Mouse (Mus musculus) hindbrain, embryonic 10.5 days (tissue): ENCODE results near the gene Gm7257. TPM values are rescaled to one million over a fixed set of nuclear protein-coding genes. Genes with fewer than 3 reads are reported as not detected.

Source experiments
- DNase-seq: peaks from one replicate; pipeline ENCODE4 v3.0.0-alpha.2; 2017; ENCODE audit warnings: low spot score
- H3K27ac ChIP-seq: fragments of 300-500 bp; sonication (generic); 2 replicates; pipeline ENCODE4 v1.5.1; 2016; ENCODE audit warnings: mild to moderate bottlenecking, moderate library complexity
- H3K27me3 ChIP-seq: fragments of 300-500 bp; sonication (generic); 2 replicates; pipeline ENCODE4 v1.6.1; 2016; ENCODE audit warnings: mild to moderate bottlenecking; ENCODE audit not compliant: poor library complexity, insufficient read depth, severe bottlenecking
- H3K36me3 ChIP-seq: fragments of 300-500 bp; sonication (generic); 2 replicates; pipeline ENCODE4 v1.6.1; 2016; ENCODE audit warnings: mild to moderate bottlenecking, moderate library complexity
- H3K4me1 ChIP-seq: fragments of 300-500 bp; sonication (generic); replicated peaks from 2 replicates; pipeline ENCODE4 v1.6.1; 2016; ENCODE audit warnings: mild to moderate bottlenecking
- H3K4me3 ChIP-seq: fragments of 300-500 bp; sonication (generic); 2 replicates; pipeline ENCODE4 v1.5.1; 2016; ENCODE audit warnings: mild to moderate bottlenecking, moderate library complexity
- H3K9me3 ChIP-seq: fragments of 300-500 bp; sonication (generic); 2 replicates; pipeline ENCODE4 v1.6.1; 2016; ENCODE audit warnings: mild to moderate bottlenecking, moderate library complexity
- WGBS: fragments of 180-500 bp; shearing (Covaris S2); methylation state at CpG from one replicate; pipeline ENCODE4 v1.1.7; 2016; 5-methylcytosine and 5-hydroxymethylcytosine counted together
- polyA plus RNA-seq: library from polyadenylated mRNA; unstranded; fragments of >200 nt; fragmentation: Nextera tagmentation; extraction: Ambion mirVana; gene quantifications from 2 replicates; pipeline ENCODE4 v1.2.1, GENCODE M21; 2016

Gm7257 gene
- not detected in 2 replicates for polyA plus RNA-seq

- H3K9me3 ChIP-seq = peaks cover 47% of the 10 kb centered on the region
- H3K4me3 ChIP-seq = no peak within 1 kb of the TSS
- DNase-seq = no peak
- H3K27ac ChIP-seq = no peak within 1 kb of the TSS
- WGBS = 79% methylated on average over 4 of the region's 4 CpGs
- H3K27me3 ChIP-seq = no peaks in the 10 kb centered on the region
- H3K36me3 ChIP-seq = no peaks in the 10 kb centered on the region
- no peaks in the 10 kb centered on the region for H3K4me1 ChIP-seq
Measured at GRCm38 (mm10) chr9:36431584-36431983, at the start of gene Gm7257. Gm7257 (plus strand) TSS chr9:36431884.

- H3K27ac ChIP-seq = no peak overlapping the region
- no peak for DNase-seq
- no peak overlapping the region for H3K4me3 ChIP-seq
- no peaks in the 10 kb centered on the region for H3K4me1 ChIP-seq
- H3K9me3 ChIP-seq = peaks cover 33% of the 10 kb centered on the region
- WGBS = 68% methylated on average over 2 of the region's 2 CpGs
- H3K36me3 ChIP-seq = no peaks in the 10 kb centered on the region
- H3K27me3 ChIP-seq = no peaks in the 10 kb centered on the region
Measured at GRCm38 (mm10) chr9:36402991-36403390, 28.7 kb upstream of the Gm7257 start.

- Histone ChIP-seq H3K36me3 (no peaks in the 10 kb centered on the region), H3K4me1 (no peaks in the 10 kb centered on the region), H3K27ac (no peak overlapping the region), H3K9me3 (peaks cover 43% of the 10 kb centered on the region), H3K27me3 (no peaks in the 10 kb centered on the region), H3K4me3 (no peak overlapping the region)
- WGBS = 40% methylated on average over 2 of the region's 2 CpGs
- DNase-seq = no peak
Measured at GRCm38 (mm10) chr9:36435051-36435764, 3.5 kb downstream of the Gm7257 start.

GRCm38 (mm10) chr9:36475338-36475737 lies 43.7 kb downstream of the Gm7257 start, which contains the start of gene Gm9513:
Gm9513 (plus strand) TSS chr9:36475638.
- H3K27ac ChIP-seq = no peak within 1 kb of the TSS
- no peaks in the 10 kb centered on the region for H3K36me3 ChIP-seq
- WGBS = 68% methylated on average over 3 of the region's 3 CpGs
- no peaks in the 10 kb centered on the region for H3K27me3 ChIP-seq
- DNase-seq = no peak
- no peak within 1 kb of the TSS for H3K4me3 ChIP-seq
- H3K4me1 ChIP-seq = no peaks in the 10 kb centered on the region
- H3K9me3 ChIP-seq = peaks cover 36% of the 10 kb centered on the region

Other genes with a start within 250 kb of the Gm7257 start
- gene Gm9513, start 43.8 kb downstream of the Gm7257 start, polyA plus RNA-seq = not detected in 2 replicates
- gene Gm5615, start 110.1 kb downstream of the Gm7257 start, polyA plus RNA-seq = not detected in 2 replicates
- gene Gm17689, start 150.8 kb downstream of the Gm7257 start, polyA plus RNA-seq = not detected in 2 replicates
- gene A630095E13Rik, start 211.5 kb downstream of the Gm7257 start, polyA plus RNA-seq = not detected in 2 replicates